ENCODE assay signal across 25 mouse cellular contexts in the genomic region with DNA sequence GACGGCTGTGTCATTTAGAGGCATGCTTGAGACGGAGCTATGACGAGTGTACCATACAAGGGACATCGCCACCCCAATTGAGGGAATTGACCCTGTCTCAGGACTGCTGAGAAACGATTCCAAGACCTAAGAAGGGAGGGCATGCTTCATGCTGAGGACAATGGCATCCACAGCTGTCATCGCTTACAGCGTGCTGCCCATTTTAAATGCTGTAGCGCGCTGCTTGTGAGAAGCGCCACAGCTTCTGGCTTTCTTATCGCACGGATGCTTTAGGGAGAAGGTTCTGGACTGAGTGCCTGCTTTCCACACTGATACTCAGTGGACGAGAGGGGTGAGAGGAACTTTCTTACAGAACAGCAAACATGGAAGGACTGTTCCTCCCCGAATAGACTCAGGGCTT.
A peak's percentile ranks its signal among the peaks of the same experiment; 100 is the strongest.
DNase-seq lines count a peak whose midpoint lies in the region; ATAC-seq and TF ChIP-seq lines count a peak whose summit lies in the region.
"Had no signal": no experiment of that assay in that cellular context is flagged by ENCODE, and none has a peak within 500 bp of the region (broad histone marks: within the 10 kb centered on the region; RNA-seq: fewer than 3 reads in every experiment).

No protein-coding gene starts in this region.

- H3K27me3 ChIP-seq in forebrain, embryonic 15.5 days: no peaks in the 10 kb centered on the region
- no peaks in the 10 kb centered on the region for H3K27me3 ChIP-seq in forebrain, embryonic 16.5 days (replicated peaks; ENCODE audit: control insufficient read depth, insufficient read depth, low read length)
- H3K27me3 ChIP-seq in heart, embryonic 14.5 days (ENCODE audit: control insufficient read depth, insufficient read depth, low read length): 0 out of 2 replicates have a peak, but pooled peaks cover 2% of the 10 kb centered on the region
- no peaks in the 10 kb centered on the region for H3K27me3 ChIP-seq in midbrain, embryonic 15.5 days (replicated peaks)
- no peaks in the 10 kb centered on the region for H3K27me3 ChIP-seq in midbrain, embryonic 10.5 days (ENCODE audit: low read depth, poor library complexity, severe bottlenecking)
- no peaks in the 10 kb centered on the region for H3K27me3 ChIP-seq in midbrain, postnatal 0 days (ENCODE audit: insufficient read depth, low read length)
- H3K27me3 ChIP-seq: embryonic facial prominence, embryonic 15.5 days; liver, embryonic 15.5 days; lung, embryonic 15.5 days; megakaryocyte, embryonic 14.5 days; neural tube, embryonic 12.5 days had no signal

- H3K4me2 ChIP-seq in forebrain, embryonic 15.5 days (replicated peaks): no peak overlapping the region
- no peak overlapping the region for H3K4me2 ChIP-seq in forebrain, embryonic 16.5 days (ENCODE audit: low read length)
- H3K4me2 ChIP-seq in heart, embryonic 14.5 days (ENCODE audit: low read length): peak overlapping the region; percentile 24; the same call in 1 of the 2 replicates
- no peak overlapping the region for H3K4me2 ChIP-seq in midbrain, embryonic 15.5 days
- H3K4me2 ChIP-seq in midbrain, postnatal 0 days (ENCODE audit: low read depth, low read length, poor library complexity, severe bottlenecking): no peak overlapping the region
- H3K4me2 ChIP-seq: embryonic facial prominence, embryonic 15.5 days; liver, embryonic 15.5 days; lung, embryonic 15.5 days; neural tube, embryonic 12.5 days had no signal

- DNase-seq in heart, adult 9 months (ENCODE audit: low spot score in 2 of 2): no peak
- DNase-seq in midbrain, embryonic 10.5 days (ENCODE audit: low spot score): no peak
- DNase-seq in midbrain, postnatal 0 days (ENCODE audit: low spot score): peak; percentile 26
- DNase-seq: adrenal gland, postnatal 14 days; cerebellum, adult 8-10 months; cerebellum, postnatal 36 days; gastrocnemius, postnatal 14 days; kidney, adult 9 months; kidney, postnatal 14 days; liver; lung, postnatal 36 days; thymus, adult 18-20 months; thymus, postnatal 36 days had no signal

- ATAC-seq in forebrain, embryonic 15.5 days (replicated peaks): peak; percentile 35; the same call in 1 of the 2 replicates
- ATAC-seq in forebrain, embryonic 16.5 days: no peak
- ATAC-seq in heart, embryonic 14.5 days (ENCODE audit: insufficient number of reproducible peaks, insufficient read depth, low FRiP score, low read depth): no peak
- ATAC-seq in midbrain, embryonic 15.5 days (replicated peaks): 0 out of 2 replicates have a peak, but pooled peaks have one; percentile 48
- no peak for ATAC-seq in midbrain, postnatal 0 days (ENCODE audit: low FRiP score)
- ATAC-seq in frontal cortex, adult (ENCODE audit: low TSS enrichment): no peak
- ATAC-seq: forebrain, embryonic 14.5 days had no signal

- H3K9me3 ChIP-seq in forebrain, embryonic 15.5 days: no peaks in the 10 kb centered on the region
- H3K9me3 ChIP-seq in forebrain, embryonic 16.5 days (ENCODE audit: control insufficient read depth, low read length): no peaks in the 10 kb centered on the region
- no peaks in the 10 kb centered on the region for H3K9me3 ChIP-seq in heart, embryonic 14.5 days (ENCODE audit: control insufficient read depth, low read length)
- H3K9me3 ChIP-seq in midbrain, embryonic 15.5 days: no peaks in the 10 kb centered on the region
- no peaks in the 10 kb centered on the region for H3K9me3 ChIP-seq in midbrain, embryonic 10.5 days (replicated peaks)
- no peaks in the 10 kb centered on the region for H3K9me3 ChIP-seq in midbrain, postnatal 0 days (ENCODE audit: low read length)
- H3K9me3 ChIP-seq: embryonic facial prominence, embryonic 15.5 days; limb, embryonic 10.5 days; liver, embryonic 15.5 days; lung, embryonic 15.5 days; neural tube, embryonic 12.5 days had no signal

- H3K4me3 ChIP-seq in forebrain, embryonic 15.5 days: no peak overlapping the region
- H3K4me3 ChIP-seq in forebrain, embryonic 16.5 days (replicated peaks; ENCODE audit: low read length): no peak overlapping the region
- H3K4me3 ChIP-seq in heart, embryonic 14.5 days (ENCODE audit: control insufficient read depth in 1 of 2, insufficient read depth in 1 of 2, low read depth in 1 of 2, low read length in 2 of 2): no peak overlapping the region
- H3K4me3 ChIP-seq in midbrain, embryonic 15.5 days: no peak overlapping the region
- H3K4me3 ChIP-seq in midbrain, embryonic 10.5 days: no peak overlapping the region
- no peak overlapping the region for H3K4me3 ChIP-seq in midbrain, postnatal 0 days (ENCODE audit: low read depth, low read length)
- H3K4me3 ChIP-seq: embryonic facial prominence, embryonic 15.5 days; limb, embryonic 10.5 days; liver, embryonic 15.5 days; lung, embryonic 15.5 days; megakaryocyte, embryonic 14.5 days; neural tube, embryonic 12.5 days had no signal

- no peaks in the 10 kb centered on the region for H3K36me3 ChIP-seq in forebrain, embryonic 15.5 days
- no peaks in the 10 kb centered on the region for H3K36me3 ChIP-seq in forebrain, embryonic 16.5 days (ENCODE audit: control insufficient read depth, insufficient read depth)
- H3K36me3 ChIP-seq in heart, embryonic 14.5 days (ENCODE audit: control insufficient read depth, insufficient read depth, low read length): no peaks in the 10 kb centered on the region
- no peaks in the 10 kb centered on the region for H3K36me3 ChIP-seq in midbrain, embryonic 15.5 days (replicated peaks)
- H3K36me3 ChIP-seq in midbrain, embryonic 10.5 days: no peaks in the 10 kb centered on the region
- H3K36me3 ChIP-seq in midbrain, postnatal 0 days (ENCODE audit: insufficient read depth, low read length): no peaks in the 10 kb centered on the region
- H3K36me3 ChIP-seq: embryonic facial prominence, embryonic 15.5 days; limb, embryonic 10.5 days; liver, embryonic 15.5 days; lung, embryonic 15.5 days; neural tube, embryonic 12.5 days had no signal

- TF ChIP-seq CTCF in midbrain, postnatal 0 days (IDR thresholded peaks at IDR 0.05): no peak

- H3K9ac ChIP-seq in forebrain, embryonic 15.5 days (replicated peaks): 0 out of 2 replicates have a peak overlapping the region, but pooled peaks have one; percentile 0
- H3K9ac ChIP-seq in forebrain, embryonic 16.5 days (replicated peaks; ENCODE audit: low read depth, low read length): no peak overlapping the region
- H3K9ac ChIP-seq in heart, embryonic 14.5 days (ENCODE audit: low read length): no peak overlapping the region
- H3K9ac ChIP-seq in midbrain, embryonic 15.5 days: no peak overlapping the region
- H3K9ac ChIP-seq in midbrain, postnatal 0 days (replicated peaks; ENCODE audit: low read length, poor library complexity, severe bottlenecking): no peak overlapping the region
- H3K9ac ChIP-seq: embryonic facial prominence, embryonic 15.5 days; liver, embryonic 15.5 days; lung, embryonic 15.5 days; neural tube, embryonic 12.5 days had no signal

- no peaks in the 10 kb centered on the region for H3K4me1 ChIP-seq in forebrain, embryonic 15.5 days
- no peaks in the 10 kb centered on the region for H3K4me1 ChIP-seq in forebrain, embryonic 16.5 days (replicated peaks; ENCODE audit: control insufficient read depth, insufficient read depth, low read length)
- H3K4me1 ChIP-seq in heart, embryonic 14.5 days (ENCODE audit: control insufficient read depth in 2 of 2, insufficient read depth in 2 of 2, low read length in 2 of 2): peaks cover 16 to 28% of the 10 kb centered on the region in 2 experiments; a peak in 3 of 4 replicates
- H3K4me1 ChIP-seq in midbrain, embryonic 15.5 days: peaks cover 3% of the 10 kb centered on the region; the same call in 1 of the 2 replicates
- no peaks in the 10 kb centered on the region for H3K4me1 ChIP-seq in midbrain, embryonic 10.5 days
- H3K4me1 ChIP-seq in midbrain, postnatal 0 days (ENCODE audit: insufficient read depth, low read length): no peaks in the 10 kb centered on the region
- H3K4me1 ChIP-seq: embryonic facial prominence, embryonic 15.5 days; liver, embryonic 15.5 days; megakaryocyte, embryonic 14.5 days; neural tube, embryonic 12.5 days had no signal

- 71% methylated on average over 14 of the region's 14 CpGs for WGBS in forebrain, embryonic 15.5 days
- 71% methylated on average over 14 of the region's 14 CpGs for WGBS in forebrain, embryonic 16.5 days
- 31% methylated on average over 14 of the region's 14 CpGs for WGBS in heart, embryonic 14.5 days
- 72% methylated on average over 14 of the region's 14 CpGs for WGBS in midbrain, embryonic 15.5 days
- 88% methylated on average over 14 of the region's 14 CpGs for WGBS in midbrain, embryonic 10.5 days
- WGBS in midbrain, postnatal 0 days: 69% methylated on average over 14 of the region's 14 CpGs

- no peak overlapping the region for H3K27ac ChIP-seq in forebrain, embryonic 15.5 days (replicated peaks)
- H3K27ac ChIP-seq in forebrain, embryonic 16.5 days (ENCODE audit: low read length): no peak overlapping the region
- H3K27ac ChIP-seq in heart, embryonic 14.5 days (replicated peaks in 1 of 2; ENCODE audit: control insufficient read depth in 1 of 2, insufficient read depth in 1 of 2, low read depth in 2 of 2, low read length in 2 of 2): no peak overlapping the region
- H3K27ac ChIP-seq in midbrain, embryonic 15.5 days: no peak overlapping the region
- no peak overlapping the region for H3K27ac ChIP-seq in midbrain, embryonic 10.5 days (replicated peaks)
- no peak overlapping the region for H3K27ac ChIP-seq in midbrain, postnatal 0 days (ENCODE audit: low read depth, low read length)
- H3K27ac ChIP-seq: embryonic facial prominence, embryonic 15.5 days; limb, embryonic 10.5 days; liver, embryonic 15.5 days; lung, embryonic 15.5 days; neural tube, embryonic 12.5 days had no signal

Comparison
In these comparisons a context has a peak if more than half of its experiments do, and no peak if none do; other contexts are left out.
1. ATAC-seq: peak in forebrain, embryonic 15.5 days (single experiment) and midbrain, embryonic 15.5 days (single experiment); none in forebrain, embryonic 16.5 days (single experiment), heart, embryonic 14.5 days (single experiment), midbrain, postnatal 0 days (single experiment) and frontal cortex, adult (single experiment).